Mouse (Mus musculus) small intestine, adult 2 months (tissue): ENCODE measurements around the gene Csrnp3. TPM values are rescaled to one million over a fixed set of nuclear protein-coding genes. Genes with fewer than 3 reads are reported as not detected.

Experiments used
- H3K27ac ChIP-seq: fragments of 200-500 bp; 2 replicates; pipeline ENCODE4 v1.5.1; 2012; ENCODE audit warnings: low read depth, low read length, control low read depth, inconsistent platforms; ENCODE audit not compliant: insufficient read depth
- H3K27me3 ChIP-seq: fragments of 200-500 bp; 2 replicates; pipeline ENCODE4 v1.6.1; 2012; ENCODE audit warnings: mild to moderate bottlenecking, moderate library complexity, low read length, inconsistent platforms; ENCODE audit not compliant: control insufficient read depth, insufficient read depth
- H3K36me3 ChIP-seq: fragments of 200-500 bp; 2 replicates; pipeline ENCODE4 v1.6.1; 2012; ENCODE audit warnings: mild to moderate bottlenecking, low read length, control low read depth, inconsistent platforms; ENCODE audit not compliant: control insufficient read depth, insufficient read depth
- H3K4me1 ChIP-seq: fragments of 200-500 bp; 2 replicates; pipeline ENCODE4 v1.6.1; 2012; ENCODE audit warnings: low read length, inconsistent platforms, mixed read lengths; ENCODE audit not compliant: control insufficient read depth, insufficient read depth, insufficient read length
- H3K4me3 ChIP-seq: fragments of 200-500 bp; 2 replicates; pipeline ENCODE4 v1.5.1; 2012; ENCODE audit warnings: low read depth, mild to moderate bottlenecking, control low read depth, inconsistent platforms, low read length, moderate library complexity
- CTCF ChIP-seq: fragments of 200-500 bp; IDR thresholded peaks from 2 replicates; pipeline ENCODE4 v1.5.1; 2012; ENCODE audit warnings: low read depth, mild to moderate bottlenecking, control low read depth, inconsistent platforms, low read length, moderate library complexity, mixed read lengths; ENCODE audit not compliant: insufficient replicate concordance, insufficient read length; ENCODE audit errors: extremely low read depth
- POLR2A ChIP-seq: fragments of 200-500 bp; IDR thresholded peaks from 2 replicates; pipeline ENCODE4 v1.6.1; 2012; ENCODE audit warnings: low read depth, mild to moderate bottlenecking, control low read depth, inconsistent platforms, low read length, moderate library complexity
- WGBS: fragments of 180-500 bp; shearing (Covaris S2); methylation state at CpG from one replicate; pipeline ENCODE4 v1.1.7; 2018; 5-methylcytosine and 5-hydroxymethylcytosine counted together
- polyA plus RNA-seq: library from polyadenylated mRNA; depleted of rRNA; stranded (reverse); fragments of >200 nt; gene quantifications from 2 replicates; pipeline ENCODE4 v1.2.3, GENCODE M21; 2012

The Csrnp3 gene
- polyA plus RNA-seq, 1 experiment: 0.05 TPM

DNA sequence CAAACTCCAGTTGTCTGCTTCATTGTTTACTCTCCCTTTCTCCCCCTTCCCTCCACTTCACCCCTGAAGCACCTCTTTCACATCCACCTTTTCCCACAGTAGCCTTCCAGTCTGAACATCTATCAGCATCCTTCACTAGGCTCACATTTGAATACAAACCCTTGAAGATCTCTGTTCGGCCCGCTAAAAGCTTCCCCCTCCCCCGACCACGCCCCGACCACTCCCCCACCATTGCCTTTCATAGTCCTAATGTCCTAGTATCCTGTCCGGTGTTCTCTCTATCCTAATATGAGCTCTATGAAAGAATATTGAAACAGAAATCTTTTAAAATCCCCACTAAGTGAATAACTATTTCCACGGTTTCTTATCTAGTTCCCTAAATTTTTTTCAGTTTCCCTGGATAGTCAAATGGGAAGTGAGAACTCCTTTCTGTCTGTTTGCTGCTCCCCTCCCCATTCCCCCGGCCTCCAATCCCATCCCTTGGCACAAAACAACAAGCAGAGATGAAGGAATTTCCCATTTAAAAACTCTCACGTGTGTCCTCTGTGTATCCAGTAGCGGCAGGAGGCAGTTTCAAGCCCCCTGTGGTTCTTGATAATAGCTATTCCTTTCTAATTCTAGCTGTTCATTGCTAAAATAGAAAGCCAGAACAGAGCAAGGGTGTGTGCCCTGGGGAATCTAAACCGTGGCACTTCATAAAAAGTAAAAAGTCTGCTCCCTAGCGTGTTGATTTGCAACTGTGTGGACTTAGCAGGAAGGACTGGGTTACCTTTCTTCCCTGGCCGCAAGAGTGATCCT lies 64.4 kb downstream of the Csrnp3 start:
- H3K4me1 ChIP-seq: no peaks in the 10 kb centered on the region
- no peak overlapping the region for H3K4me3 ChIP-seq
- no peaks in the 10 kb centered on the region for H3K27me3 ChIP-seq
- no peak for TF ChIP-seq POLR2A
- no peak for TF ChIP-seq CTCF
- no peaks in the 10 kb centered on the region for H3K36me3 ChIP-seq
- H3K27ac ChIP-seq: no peak overlapping the region
- 40% methylated on average over 13 of the region's 13 CpGs for WGBS

DNA sequence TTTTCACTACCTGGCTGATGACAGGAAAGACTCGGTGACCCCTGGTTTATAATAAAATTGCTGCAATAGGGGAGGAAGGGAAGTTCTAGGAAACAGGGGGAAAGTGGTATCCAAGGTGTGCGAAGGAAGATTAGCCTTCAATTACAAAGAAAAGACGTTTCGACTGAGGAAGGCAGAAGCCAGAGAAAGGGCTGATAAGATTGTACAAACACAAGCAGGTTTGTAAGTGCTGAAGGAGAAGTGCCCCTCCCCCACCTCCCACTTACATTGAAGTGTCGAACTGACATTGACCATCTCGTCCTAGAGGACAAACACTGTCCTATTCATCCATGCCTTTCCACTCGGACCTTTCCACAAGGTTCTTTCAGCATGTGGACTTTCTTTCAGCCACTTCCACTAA lies 70.4 kb downstream of the Csrnp3 start:
- WGBS: 18% methylated on average over 7 of the region's 7 CpGs
- Histone ChIP-seq H3K4me1 (no peaks in the 10 kb centered on the region), H3K27me3 (no peaks in the 10 kb centered on the region), H3K4me3 (no peak overlapping the region), H3K36me3 (no peaks in the 10 kb centered on the region), H3K27ac (no peak overlapping the region)
- TF ChIP-seq POLR2A (no peak), CTCF (no peak)

DNA sequence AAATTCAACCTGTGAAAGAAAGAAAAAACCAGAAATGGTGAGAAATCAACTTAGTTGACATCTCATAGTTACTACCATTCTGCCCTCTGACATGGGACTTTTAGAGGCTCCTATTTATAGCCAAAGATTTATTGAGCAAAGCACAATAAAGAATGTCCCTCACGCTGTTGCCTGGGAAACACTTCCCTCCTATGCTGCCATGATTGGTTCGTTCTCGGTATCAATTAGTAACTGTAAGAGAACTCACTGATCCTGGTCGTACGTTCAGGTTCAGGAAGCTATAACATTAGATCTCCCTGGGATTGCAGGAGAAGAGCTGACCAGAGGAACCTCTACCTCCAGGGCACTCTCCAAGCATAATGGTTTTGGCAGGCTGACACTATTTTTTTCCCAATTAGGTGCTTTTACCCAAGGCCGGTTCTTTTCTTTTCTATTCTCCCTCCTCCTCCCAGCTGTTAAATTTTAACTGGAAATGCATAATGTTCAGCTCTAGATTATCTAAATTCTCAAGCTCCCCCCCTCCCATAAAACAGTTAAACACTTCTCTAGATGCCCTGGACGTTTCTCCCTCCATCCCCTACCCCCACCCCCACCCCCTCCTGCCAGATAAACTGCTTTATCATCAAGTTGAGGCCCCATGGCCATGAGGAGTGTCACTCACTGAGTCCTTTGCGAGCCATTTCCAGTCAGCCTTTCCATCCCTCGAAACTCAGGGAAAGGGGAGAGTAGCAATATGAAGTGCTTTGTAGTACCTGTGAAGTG lies 75.3 kb downstream of the Csrnp3 start:
- Histone ChIP-seq H3K36me3 (no peaks in the 10 kb centered on the region), H3K27ac (no peak overlapping the region), H3K27me3 (no peaks in the 10 kb centered on the region), H3K4me3 (no peak overlapping the region), H3K4me1 (no peaks in the 10 kb centered on the region)
- TF ChIP-seq CTCF (no peak), POLR2A (no peak)
- 22% methylated on average over 9 of the region's 9 CpGs for WGBS

- Histone ChIP-seq H3K36me3 (no peaks in the 10 kb centered on the region), H3K4me1 (no peaks in the 10 kb centered on the region), H3K4me3 (no peak overlapping the region), H3K27ac (no peak overlapping the region), H3K27me3 (no peaks in the 10 kb centered on the region)
- no peak for TF ChIP-seq CTCF
- TF ChIP-seq POLR2A: no peak
- 86% methylated on average over 15 of the region's 15 CpGs for WGBS
Observed at GRCm38 (mm10) chr2:65925363-65925941, 79.9 kb downstream of the Csrnp3 start.

- no peaks in the 10 kb centered on the region for H3K4me1 ChIP-seq
- 62% methylated on average over 8 of the region's 8 CpGs for WGBS
- H3K27ac ChIP-seq: no peak overlapping the region
- H3K36me3 ChIP-seq: no peaks in the 10 kb centered on the region
- TF ChIP-seq POLR2A (no peak), CTCF (no peak)
- no peak overlapping the region for H3K4me3 ChIP-seq
- no peaks in the 10 kb centered on the region for H3K27me3 ChIP-seq
Observed at GRCm38 (mm10) chr2:65926935-65927708, 81.6 kb downstream of the Csrnp3 start.

DNA sequence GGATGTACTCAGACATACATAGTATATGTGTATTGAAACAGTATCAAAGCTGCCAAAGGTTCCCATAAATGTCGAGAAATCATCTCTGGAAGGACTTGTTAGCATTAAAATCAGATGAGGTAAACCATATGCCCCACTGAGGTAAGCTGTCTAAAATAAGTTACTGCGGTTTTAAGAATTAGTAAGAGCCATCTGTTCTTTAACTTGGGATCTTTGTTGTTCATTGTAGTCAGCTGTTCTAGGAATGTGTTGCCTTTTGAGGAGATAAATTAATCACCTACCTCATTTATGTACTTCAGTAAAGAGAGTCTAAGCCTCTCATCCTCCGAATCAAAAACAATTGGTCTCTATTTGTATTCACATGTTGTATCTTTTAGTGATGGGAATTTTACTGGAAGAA lies 83.7 kb downstream of the Csrnp3 start:
- H3K27me3 ChIP-seq: no peaks in the 10 kb centered on the region
- 79% methylated on average over 3 of the region's 3 CpGs for WGBS

More for the DNA sequence above, 83.7 kb downstream of the Csrnp3 start:
- no peaks in the 10 kb centered on the region for H3K4me1 ChIP-seq
- H3K4me3 ChIP-seq: no peak overlapping the region
- TF ChIP-seq POLR2A (no peak), CTCF (no peak)
- H3K36me3 ChIP-seq: no peaks in the 10 kb centered on the region
- no peak overlapping the region for H3K27ac ChIP-seq
